Mouse (Mus musculus) brain, embryonic 18.5 days (tissue): Measurements from ENCODE around the gene Fam222b.
"Not testable (repeated sequence)": the region's sequence is repeated elsewhere in the genome, so short reads cannot be mapped to it uniquely, and the experiment has no call there.

Experiments
- DNase-seq: peaks from one replicate; pipeline ENCODE4 v3.0.0-alpha.2; 2012; ENCODE audit warnings: low read depth, low spot score

Gene Fam222b

DNA sequence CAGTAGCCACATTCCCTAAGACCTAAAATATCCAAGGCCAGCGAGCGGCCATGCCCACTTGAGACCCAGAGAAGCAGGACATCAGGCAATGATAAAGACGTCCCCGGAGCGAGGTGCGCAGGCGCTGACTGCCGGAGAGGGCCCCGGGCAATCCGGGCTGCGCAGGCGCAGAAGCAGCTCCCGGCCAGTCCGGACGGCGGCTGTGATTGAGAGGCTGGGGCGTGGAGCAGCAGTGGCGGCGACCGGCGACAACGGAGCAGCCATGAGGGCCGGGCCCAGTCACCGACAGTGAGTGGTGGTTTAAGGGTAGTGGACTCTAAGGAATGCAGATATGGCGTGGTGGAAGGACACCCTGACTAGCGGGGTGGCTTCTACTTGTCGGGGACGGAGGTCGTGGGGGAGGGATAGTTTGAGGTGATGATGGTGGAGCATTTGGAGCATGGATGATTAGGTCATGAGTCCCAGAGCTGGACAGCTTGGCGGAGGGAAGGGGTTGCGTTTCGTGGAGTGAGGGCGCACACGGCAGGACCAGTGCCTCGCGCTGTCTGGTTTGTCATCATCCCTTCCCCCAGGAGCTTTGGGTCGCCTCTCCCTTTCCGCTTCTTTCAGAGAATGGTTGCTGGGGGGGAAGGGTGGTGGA lies at the start of gene Fam222b:
Fam222b (plus strand) TSS at position 157 of the 640 bp plus-strand sequence.
- DNase-seq: peak; percentile 72

DNA sequence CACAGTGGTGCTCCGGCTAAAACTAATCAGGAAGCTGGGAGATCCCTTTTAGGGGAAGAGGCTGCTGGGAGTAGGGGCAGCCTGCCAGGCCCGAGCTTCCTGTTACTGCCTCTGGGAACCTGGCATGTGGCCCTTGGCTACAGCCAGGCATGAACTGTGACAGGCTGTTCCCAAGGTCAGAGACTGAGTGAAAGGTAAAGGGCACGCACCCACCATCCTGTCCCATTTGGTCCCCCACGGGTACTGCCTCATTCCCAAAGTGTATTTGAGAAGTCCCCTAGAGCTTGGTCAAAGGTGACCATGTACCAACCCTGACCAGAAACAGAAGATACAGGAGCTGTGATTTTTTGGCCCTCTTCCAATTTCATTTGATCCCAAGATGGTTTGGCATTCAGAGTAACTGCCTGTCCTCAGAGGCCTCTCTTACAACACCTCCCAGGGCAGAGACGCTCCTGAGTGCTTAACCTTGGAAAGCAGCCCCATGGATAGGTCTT lies 49.7 kb upstream of the Fam222b start:
- DNase-seq: no peak

DNA sequence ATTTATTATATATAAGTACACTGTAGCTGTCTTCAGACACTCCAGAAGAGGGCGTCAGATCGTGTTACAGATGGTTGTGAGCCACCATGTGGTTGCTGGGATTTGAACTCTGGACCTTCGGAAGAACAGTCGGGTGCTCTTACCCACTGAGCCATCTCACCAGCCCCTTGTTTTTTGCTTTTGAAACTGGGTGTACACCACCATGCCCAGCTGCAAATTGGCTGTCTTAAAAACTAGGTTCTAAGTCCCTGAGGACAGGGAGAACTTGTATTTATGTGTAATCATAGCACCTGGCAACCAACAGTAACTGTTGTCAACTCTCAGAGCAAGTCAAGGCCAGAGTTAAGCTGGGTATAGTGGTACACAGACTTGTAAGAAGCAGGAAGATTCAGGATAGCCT lies 45.8 kb upstream of the Fam222b start:
- not testable (repeated sequence) for DNase-seq

DNA sequence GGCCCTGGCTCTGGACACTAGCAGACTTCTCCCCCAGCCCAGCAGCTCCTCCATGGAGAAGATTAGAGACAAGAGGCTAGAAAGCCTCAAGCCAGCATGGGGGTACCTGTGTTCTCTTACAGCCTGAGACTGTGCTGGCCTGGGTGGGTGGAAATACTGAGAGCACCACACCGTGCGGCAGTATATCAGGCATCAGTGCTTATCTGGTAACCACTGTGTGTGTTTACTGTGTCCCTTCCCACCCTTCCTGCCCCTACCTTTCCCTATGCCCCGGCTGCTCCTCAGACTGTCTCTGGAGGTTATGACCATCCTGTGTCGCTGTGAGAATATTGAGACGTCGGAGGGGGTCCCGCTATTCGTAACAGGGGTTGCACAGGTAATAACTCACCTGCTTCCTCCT lies 41.4 kb upstream of the Fam222b start:
- DNase-seq: no peak

DNA sequence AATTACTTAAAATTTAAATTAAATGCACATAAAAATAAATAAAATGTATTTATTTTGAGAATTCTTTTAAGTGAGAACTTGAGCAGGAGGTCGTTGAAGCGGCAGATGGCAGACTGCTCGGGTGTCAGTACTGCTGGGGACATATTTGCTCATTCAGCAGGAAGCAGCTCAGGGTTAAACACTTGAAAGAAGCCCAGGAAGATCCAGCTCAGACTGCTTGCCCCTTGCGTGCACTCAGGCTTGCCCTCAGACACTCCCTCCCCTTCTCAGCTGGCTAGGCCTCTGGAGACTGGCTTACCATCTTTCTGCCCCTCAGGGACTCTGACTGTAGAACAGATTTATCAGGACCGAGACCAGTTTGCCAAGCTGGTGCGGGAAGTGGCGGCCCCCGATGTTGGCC lies 37.5 kb upstream of the Fam222b start:
- DNase-seq: no peak

DNA sequence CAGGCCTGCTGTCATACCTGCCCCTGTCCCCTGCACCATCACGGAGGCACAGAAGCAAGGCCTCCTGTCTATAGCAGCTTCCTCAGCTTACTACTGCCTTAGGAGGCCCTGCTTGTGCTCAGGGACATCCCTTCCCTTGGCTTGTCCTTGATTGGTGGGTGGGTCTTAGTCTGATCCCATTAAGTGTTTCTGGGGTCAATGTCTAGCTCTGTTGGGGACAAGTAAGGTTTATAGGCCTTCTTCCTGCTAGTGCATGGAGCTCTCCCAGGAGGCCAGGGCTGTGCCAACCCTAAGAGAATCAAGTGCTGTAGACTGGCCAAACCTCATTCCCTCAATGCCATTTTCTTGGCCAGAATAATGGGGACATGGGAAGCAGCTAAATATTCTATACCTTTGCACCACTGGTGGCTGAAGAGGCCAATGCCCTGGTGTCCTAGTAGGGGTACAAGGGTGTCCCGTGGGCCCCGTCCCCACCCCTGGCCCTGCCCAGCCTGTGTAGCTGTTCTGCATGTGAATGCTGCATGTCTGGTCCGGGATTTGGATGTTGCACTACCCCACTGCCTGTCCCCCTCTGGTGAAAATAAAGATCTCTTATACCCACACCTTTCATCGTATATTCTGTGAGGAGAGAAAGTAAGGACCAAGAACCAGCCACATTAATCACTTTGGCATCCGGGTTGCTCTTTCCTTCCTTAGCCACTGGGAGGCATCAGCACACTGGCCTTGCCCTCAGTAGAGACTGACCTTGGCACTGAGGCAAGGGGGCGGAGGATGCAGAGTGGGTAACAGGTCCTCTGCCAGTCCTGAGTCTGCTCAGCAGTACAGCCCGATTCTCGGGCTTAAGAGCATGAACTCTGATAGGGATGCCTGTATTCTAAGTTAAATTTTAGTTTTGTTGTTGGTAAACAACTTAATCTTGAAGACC lies 34.4 kb upstream of the Fam222b start:
- DNase-seq: no peak

DNA sequence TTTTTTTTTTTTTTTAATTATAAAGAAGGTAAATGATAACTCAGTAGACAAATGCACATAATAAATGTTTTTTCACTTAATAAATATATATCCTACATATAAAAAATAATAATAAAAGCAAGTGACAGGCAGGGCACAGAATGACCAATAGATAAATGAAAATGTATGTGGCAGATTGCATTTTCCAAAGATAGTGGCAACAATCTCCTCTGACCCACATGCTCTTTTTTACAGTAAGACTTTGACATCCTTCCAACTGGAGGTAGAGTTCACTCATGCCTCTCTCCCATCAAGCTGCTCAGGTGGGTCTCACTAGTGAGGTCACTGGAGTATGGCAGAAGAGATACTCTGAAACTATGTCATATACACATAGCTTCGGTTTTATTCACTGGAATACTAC lies 31.9 kb upstream of the Fam222b start:
- no peak for DNase-seq

DNA sequence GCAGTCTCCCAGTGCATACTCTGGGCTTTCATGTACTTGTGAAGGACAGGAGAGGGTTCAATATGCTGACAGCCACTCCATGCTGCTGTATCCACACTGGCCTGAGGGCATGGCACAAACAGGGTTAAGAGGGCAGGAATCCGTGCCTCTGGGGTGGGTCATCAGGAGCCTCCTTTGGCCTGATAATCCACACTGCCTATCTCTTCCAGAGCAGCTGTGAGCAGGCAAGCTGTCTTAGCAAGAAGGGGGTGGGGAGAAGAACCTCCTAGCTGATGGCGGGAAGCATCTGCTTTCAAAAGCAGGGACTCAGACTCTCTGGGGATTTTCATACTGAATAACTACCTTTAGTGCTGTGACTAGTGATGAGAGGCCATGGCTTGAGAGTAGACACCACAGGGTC lies 28.6 kb upstream of the Fam222b start:
- no peak for DNase-seq

DNA sequence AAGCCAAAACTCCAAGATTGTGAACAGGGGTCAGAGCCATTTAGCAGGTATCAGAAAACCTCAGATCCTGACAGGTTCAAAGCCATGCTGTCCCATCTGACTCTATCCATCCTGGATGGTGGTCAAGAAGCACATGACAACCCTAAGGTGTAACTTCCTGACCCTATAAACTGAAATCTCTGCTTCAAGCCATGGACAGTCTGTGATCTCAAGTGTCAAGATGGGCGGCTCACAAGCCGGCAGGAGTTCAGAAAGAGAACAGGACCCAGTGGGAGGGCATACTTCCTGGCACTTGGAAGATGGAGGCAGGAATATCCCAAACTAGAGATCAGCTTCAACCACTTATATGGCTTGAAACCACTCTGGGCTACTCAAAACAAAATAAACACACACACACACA lies 27.8 kb upstream of the Fam222b start:
- no peak for DNase-seq

DNA sequence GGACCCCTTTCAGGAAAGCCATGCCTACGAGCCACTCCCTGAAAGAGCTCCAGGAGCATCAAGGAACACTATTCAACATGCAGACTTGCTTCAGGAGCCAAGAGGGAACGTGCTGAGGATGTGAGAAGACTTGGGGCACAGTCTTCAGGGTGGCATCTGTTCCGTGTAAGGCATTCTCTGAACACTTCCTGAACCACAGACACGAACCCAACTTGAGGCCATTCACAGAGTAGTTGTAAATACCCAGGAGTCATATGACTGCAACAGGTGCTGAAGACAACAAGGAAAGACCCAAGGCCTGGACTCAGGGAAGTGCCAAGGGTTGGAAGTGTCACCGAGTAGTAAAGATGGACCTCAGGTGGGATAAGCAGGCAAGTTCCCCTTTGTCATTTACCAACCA lies 26.9 kb upstream of the Fam222b start:
- DNase-seq: no peak

DNA sequence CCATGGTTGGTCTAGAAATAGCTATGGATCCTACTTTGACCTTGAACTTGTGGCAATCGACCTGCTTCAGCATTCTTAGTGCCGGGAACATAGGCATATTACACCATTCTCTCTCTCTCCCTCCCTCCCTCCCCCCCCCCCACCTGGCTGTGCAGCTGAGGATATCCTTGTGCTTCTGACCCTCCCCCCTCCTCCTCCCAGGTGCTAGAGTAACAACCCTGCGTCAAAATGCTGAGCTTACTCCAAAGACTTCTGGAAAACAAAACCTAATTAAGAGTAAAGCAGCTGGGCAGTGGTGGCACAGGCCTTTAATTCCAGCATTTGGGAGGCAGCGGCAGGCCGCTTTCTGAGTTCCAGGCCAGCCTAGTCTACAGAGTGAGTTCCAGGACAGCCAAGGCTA lies 25.3 kb upstream of the Fam222b start:
- no peak for DNase-seq

DNA sequence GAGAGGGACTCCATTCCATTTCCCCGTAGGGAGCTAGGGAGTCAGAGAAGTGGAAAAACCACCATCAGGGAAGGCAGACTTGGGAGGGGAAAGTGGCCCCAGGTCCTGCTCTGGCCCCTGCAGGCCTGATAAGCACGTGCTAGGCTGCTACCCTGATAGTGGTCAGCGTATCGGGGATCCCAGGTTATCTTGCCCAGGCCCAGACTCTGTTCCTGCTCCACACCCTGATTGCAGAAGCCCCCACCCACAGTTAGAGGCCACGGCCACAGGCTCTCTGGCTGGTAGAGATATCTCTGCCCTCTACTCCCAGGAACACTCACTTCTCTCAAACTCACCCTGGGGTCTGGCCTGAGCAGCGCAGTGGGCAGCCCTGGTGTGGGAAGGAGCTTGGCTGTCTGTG lies 24.8 kb upstream of the Fam222b start:
- DNase-seq: no peak

DNA sequence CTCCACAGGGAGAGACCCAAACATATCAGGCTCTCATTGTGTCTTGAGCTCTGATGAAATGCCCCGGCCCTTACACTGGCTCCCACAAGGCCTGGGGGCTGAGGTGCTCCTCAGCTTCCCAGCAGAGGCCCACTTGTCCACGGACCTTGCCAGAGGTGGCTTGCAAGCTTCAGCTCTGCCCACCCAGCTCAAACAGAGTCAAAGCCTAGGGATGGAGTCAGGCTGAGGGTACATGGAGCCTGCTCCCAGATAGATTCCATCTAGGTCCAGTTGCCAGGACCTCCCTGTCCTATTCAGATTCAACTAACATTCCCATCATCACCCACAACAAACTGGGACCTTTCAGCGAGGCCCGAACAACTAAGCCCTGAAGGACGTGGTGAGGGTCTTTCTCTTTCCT lies 22.5 kb upstream of the Fam222b start:
- DNase-seq: no peak

DNA sequence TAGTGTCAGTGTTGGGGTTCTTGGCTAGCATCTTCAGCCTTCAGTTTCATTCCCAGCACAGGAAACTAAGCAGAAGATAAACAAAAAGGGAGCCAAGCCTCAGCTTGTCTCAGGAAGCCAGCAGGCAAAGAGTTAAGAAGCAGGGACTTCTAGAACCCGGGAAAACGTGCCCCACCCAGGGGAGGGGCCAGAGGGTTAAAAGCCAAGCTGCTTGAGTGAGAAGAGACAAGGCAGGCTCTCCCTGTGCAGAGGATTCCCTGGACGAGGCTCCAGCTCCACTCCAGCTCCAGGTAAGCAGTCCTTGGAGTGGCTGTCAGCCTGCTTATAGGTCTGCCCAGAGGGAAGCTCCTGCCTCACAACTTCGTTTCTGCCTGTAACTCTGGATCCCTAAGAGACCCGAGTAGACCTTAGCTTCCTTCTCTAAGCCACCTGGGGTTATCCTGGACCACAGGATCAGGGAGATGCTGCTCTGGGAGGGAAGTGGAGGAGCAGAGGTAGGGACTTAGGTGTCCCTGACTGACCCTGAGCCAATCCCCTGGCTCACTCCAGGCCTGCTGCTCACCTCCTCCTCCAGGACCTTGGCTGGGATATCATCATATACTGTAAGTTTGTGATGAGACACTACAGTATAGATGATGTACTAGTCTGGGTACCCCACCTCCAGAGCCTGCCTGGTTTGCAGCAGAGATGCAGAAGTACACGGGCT lies 21.9 kb upstream of the Fam222b start:
- DNase-seq: no peak

DNA sequence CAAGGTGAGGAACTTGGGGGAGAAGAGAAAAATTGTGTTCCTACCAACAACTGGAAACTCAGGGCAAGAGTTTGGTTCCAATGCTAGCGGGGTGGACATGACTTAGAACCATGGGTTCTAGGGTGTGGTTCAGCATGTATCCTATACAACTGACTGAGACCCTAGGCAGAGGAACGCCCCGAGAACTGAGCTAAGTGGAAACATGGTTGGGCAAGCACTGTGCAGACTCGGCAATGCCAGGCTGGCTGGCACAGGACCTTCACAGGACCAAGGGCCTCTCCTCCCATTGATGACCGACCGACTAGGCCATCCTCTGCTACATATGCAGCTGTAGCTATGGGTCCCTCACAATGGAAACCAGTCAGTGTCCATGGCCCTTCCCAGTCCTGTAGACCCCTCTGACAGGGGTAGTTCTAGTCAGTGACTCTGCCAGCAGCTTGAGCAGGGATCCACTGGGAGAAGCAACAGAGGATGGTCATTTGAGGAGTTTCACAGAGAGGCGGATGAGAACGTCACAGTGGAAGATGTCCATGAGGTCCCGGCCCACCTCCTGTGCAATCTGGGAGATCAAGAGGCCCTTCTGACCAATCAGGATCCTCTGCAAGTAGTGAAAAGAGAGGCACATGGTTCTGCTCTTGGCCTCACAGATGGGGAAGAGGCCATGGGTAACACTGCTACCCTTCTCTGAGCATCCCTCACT lies 20.7 kb upstream of the Fam222b start:
- DNase-seq: no peak

DNA sequence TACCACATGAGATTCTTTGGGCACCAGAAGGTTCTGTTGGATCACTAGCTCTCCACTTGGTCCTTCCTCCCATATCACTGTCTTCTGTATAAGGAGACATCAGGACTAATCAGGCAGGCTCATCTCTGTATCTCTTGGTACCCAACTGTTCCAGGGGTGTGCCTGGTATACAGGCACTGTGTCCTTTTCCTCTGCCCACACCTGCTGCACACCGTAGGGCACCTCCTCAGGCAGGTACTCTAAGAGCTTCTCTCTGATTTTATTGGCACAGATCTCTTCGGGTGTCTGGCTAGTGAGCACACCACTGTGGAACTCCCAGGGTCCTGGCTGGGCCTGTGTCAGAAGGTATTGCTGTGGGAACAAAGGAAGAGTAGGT lies 20.2 kb upstream of the Fam222b start:
- no peak for DNase-seq

DNA sequence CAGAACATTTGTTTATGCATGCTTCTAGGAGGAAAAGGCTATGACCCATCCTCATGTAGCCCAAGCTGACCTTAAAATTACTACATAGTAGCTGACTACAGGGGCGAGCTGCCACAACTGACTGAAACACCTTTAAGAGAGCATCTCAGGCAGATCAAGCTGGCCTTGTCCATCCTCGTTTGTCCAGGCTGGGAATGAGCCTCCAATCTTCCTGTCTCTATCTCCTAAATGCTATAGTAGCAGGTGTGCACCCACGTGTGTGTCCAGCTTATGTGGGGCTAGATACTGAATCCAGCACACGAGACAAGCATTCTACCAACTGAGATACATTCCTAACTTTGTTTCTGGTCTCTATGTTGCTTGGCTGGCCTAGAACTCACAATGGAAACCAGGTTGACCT lies 19.8 kb upstream of the Fam222b start:
- no peak for DNase-seq

DNA sequence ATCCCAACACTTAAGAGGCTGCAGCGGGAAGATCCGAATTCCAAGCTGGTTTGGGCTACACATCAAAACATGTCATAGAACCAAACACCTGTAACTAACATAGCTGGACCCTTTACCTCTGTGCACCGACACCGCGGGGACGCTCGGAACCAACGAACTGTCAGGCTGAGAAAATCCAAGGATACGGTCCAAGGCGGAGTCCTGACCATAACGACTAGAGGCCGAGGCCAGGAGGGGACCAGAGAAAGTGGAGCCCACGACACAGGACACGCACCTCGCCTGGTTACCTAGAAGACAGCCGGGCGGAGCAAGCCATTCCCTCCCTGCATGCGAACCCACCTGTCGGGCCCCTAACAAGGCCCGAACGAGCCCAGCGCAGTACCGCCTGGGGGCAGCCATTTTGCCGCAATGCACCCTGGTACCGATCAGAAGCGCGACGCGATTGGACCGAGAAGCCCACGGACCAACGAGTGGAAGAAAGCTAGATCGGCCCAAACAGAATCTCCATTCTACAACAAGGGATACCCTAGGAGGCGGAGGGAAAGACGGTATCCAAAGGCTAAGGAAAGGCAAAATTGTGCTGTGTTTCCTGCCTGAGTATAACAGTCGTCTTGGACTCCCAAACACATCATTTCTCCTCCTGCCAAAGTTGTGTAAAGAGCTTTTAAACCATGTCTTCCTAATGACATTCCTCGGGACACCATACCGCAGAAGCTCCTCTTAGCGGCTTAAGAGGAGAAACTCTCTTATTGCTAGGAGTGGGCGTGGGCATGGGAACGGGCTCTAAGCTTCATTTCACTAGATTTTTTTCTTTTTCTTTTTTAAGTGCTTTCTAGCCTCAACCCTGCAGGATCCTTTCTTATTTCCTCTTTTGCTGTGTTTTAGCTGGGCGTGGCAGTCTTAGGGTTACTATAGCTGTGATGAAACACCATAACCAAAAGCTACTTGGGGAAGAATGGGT lies 14.2 kb upstream of the Fam222b start, which contains the start of gene Eral1:
Eral1 (minus strand) TSS at position 423 of the 961 bp plus-strand sequence.
- DNase-seq: peak; percentile 85

DNA sequence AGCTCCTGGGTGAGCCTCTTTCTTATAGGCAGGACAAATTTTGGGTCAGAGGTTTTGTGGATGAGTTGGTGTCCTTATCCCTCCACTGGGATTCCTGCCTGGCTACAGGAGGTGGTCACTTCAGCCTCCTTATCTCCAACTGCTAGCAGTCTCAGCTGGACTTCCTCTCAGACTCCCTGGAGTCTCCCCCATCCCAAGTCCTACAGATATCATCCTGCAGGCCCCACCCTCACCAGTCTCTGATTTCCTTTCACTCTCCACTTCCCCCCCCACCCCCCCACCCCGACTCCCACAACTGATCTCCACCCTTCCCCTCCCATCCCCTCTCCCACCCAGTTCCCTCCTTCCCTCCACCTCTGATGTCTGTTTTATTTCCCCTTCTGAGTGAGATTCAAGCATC lies 10.9 kb upstream of the Fam222b start:
- no peak for DNase-seq

DNA sequence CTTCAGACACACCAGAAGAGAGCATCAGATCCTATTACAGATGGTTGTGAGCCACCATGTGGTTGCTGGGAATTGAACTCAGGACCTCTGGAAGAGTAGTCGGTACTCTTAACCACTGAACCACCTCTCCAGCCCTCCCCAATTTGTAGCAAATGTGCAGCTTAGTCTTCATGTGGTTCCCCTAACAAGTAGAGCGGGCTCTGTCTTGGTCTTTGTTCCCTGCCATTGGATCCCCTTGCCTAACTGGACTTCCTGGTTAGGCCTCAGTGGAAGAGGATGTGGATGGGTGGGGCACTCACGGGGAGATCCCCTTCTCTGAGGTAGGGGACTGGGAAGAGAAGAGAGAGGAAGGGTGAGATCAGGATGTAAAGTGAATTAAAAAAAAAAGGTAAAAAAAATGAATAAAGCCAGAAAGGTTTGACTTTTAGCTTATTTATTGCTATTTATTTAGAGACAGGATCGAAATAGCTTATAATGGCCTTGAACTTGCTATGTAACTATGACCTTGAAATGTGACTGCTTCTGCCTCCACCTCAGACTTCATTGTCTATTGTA lies 7.5 kb upstream of the Fam222b start:
- DNase-seq: no peak
